Mouse (Mus musculus) heart, embryonic 16.5 days (tissue): ENCODE data around the gene Fbxl17. TPM values are rescaled to one million over a fixed set of nuclear protein-coding genes. Genes with fewer than 3 reads are reported as not detected.

Experiments
- ATAC-seq: fragments of 200-750 bp; cut with Nextera tagmentation; replicated peaks from 2 replicates; pipeline ENCODE4 v1.8.0; 2017; ENCODE audit warnings: moderate number of reproducible peaks; ENCODE audit not compliant: insufficient read depth, low FRiP score; ENCODE audit errors: extremely low read depth
- H3K27ac ChIP-seq: fragments of 300-500 bp; sonication (generic); 2 replicates; pipeline ENCODE4 v1.5.1; 2014; ENCODE audit warnings: mild to moderate bottlenecking, low read length, control low read depth, moderate library complexity
- H3K27me3 ChIP-seq: fragments of 300-500 bp; sonication (generic); 2 replicates; pipeline ENCODE4 v1.6.1; 2014; ENCODE audit warnings: low read length, mixed read lengths; ENCODE audit not compliant: control insufficient read depth, insufficient read depth
- H3K36me3 ChIP-seq: fragments of 300-500 bp; sonication (generic); 2 replicates; pipeline ENCODE4 v1.6.1; 2014; ENCODE audit not compliant: control insufficient read depth, insufficient read depth
- H3K4me1 ChIP-seq: fragments of 300-500 bp; sonication (generic); 2 replicates; pipeline ENCODE4 v1.6.1; 2014; ENCODE audit warnings: low read length, mixed read lengths; ENCODE audit not compliant: control insufficient read depth, insufficient read depth
- H3K4me2 ChIP-seq: fragments of 300-500 bp; sonication (generic); 2 replicates; pipeline ENCODE4 v1.6.1; 2014; ENCODE audit warnings: low read depth, mild to moderate bottlenecking, control low read depth, low read length
- H3K4me3 ChIP-seq: fragments of 300-500 bp; sonication (generic); 2 replicates; pipeline ENCODE4 v1.5.1; 2014; ENCODE audit warnings: mild to moderate bottlenecking, control low read depth, low read length
- H3K9ac ChIP-seq: fragments of 300-500 bp; sonication (generic); 2 replicates; pipeline ENCODE4 v1.6.1; 2014; ENCODE audit warnings: low read length, control low read depth
- H3K9me3 ChIP-seq: fragments of 300-500 bp; sonication (generic); replicated peaks from 2 replicates; pipeline ENCODE4 v1.6.1; 2016; ENCODE audit warnings: low read length; ENCODE audit not compliant: control insufficient read depth
- WGBS: fragments of 180-500 bp; shearing (Covaris S2); extraction: QIAGEN DNeasy Blood & Tissue Kit; methylation state at CpG from one replicate; pipeline ENCODE4 v1.1.7; 2014; 5-methylcytosine and 5-hydroxymethylcytosine counted together
- polyA plus RNA-seq: library from polyadenylated mRNA; unstranded; fragments of >200 nt; fragmentation: Nextera tagmentation; extraction: Ambion mirVana; gene quantifications from 2 replicates; pipeline ENCODE4 v1.2.1, GENCODE M21; 2015

Fbxl17 gene
- polyA plus RNA-seq, 1 experiment from 2014 or later: 14.3 TPM

DNA sequence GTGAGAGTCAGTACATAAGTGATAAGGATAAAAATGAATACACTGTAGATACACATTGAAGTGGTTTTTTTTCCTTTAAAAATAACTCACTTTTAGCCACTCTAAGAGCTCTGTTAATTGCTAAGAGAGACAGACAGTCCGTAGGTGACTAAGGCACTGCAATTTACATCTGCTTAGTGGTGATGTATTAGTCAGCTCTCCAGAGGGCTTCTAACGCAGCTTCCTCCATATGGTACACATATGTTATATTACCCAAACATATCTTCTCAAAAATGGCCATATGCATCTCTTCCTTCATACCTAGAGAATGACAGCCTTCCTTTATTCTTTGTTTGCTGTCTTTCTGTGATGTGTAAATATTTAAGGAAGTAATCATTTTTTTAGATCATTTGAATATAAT is 353.3 kb downstream of the Fbxl17 start:
- Histone ChIP-seq H3K9ac (no peak overlapping the region), H3K36me3 (no peaks in the 10 kb centered on the region), H3K9me3 (no peaks in the 10 kb centered on the region), H3K4me1 (peaks cover 14% of the 10 kb centered on the region), H3K27me3 (no peaks in the 10 kb centered on the region), H3K4me3 (no peak overlapping the region), H3K27ac (no peak overlapping the region; the same call in 1 of the 2 replicates), H3K4me2 (no peak overlapping the region)
- 28% methylated on average over 2 of the region's 2 CpGs for WGBS
- no peak for ATAC-seq

DNA sequence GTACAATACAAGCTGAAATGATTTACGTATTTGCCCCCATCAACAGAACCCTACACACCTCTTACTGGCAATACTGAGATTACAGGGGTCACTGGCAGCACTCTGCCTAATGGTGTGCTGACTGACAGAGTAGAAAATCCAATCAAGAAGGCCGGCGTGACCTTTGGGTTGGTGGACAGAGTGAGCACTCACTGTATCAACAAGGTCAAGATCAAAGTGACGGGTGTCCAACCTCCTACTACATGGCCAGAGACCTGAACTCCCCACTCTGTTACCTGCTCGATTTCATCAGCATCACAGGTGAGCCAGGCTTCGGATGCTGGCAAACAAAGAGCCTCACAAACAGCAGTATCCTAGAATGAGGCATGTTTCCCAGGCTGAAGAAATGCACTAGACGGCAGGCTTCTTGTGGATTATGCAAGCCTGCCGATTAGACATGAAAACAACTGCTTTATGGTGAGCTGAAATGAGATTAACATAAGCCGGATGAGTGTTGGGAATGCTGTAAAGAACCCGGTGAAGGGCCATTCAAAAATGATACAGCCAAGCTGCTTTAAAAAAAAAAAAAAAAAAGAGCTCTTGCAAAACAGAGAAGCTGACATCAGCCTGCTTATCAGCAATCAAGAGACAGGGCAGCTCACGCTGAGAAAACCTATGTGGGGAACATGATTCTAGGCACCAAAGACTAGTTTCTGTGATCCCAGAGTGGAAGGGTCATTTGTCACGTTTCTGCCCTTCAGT is 353.9 kb downstream of the Fbxl17 start:
- WGBS: 35% methylated on average over 12 of the region's 12 CpGs
- no peaks in the 10 kb centered on the region for H3K36me3 ChIP-seq
- H3K9ac ChIP-seq: no peak overlapping the region
- ATAC-seq: peak; percentile 23; the same call in 1 of the 2 replicates
- no peak overlapping the region for H3K4me2 ChIP-seq
- no peaks in the 10 kb centered on the region for H3K9me3 ChIP-seq
- no peak overlapping the region; the same call in 1 of the 2 replicates for H3K27ac ChIP-seq
- no peak overlapping the region for H3K4me3 ChIP-seq
- peaks cover 14% of the 10 kb centered on the region for H3K4me1 ChIP-seq
- no peaks in the 10 kb centered on the region for H3K27me3 ChIP-seq

DNA sequence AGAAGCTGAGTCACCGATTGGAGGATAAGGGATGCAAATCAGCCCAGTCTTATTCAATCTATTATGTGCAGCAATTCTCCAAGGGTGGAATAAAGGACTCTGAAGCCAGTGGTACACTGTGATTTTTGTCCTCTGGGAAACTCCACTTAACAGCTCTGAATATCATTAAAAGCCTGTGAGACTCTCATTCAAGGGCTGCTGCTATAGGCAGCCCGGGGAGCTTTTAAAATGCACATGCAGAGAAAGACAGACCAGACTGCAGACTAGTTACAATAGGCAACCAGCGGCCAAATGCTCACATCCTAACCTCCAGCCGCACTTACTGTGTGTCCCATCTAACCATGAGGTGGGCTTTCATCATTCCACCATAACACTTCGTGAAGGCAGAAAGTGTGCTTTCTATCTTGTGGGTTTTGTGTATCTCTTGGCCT is 354.5 kb downstream of the Fbxl17 start:
- Histone ChIP-seq H3K4me3 (no peak overlapping the region), H3K27ac (no peak overlapping the region), H3K36me3 (no peaks in the 10 kb centered on the region), H3K27me3 (no peaks in the 10 kb centered on the region), H3K9me3 (no peaks in the 10 kb centered on the region), H3K9ac (no peak overlapping the region), H3K4me1 (peaks cover 14% of the 10 kb centered on the region), H3K4me2 (no peak overlapping the region)
- ATAC-seq: no peak
- 70% methylated on average over 5 of the region's 5 CpGs for WGBS

DNA sequence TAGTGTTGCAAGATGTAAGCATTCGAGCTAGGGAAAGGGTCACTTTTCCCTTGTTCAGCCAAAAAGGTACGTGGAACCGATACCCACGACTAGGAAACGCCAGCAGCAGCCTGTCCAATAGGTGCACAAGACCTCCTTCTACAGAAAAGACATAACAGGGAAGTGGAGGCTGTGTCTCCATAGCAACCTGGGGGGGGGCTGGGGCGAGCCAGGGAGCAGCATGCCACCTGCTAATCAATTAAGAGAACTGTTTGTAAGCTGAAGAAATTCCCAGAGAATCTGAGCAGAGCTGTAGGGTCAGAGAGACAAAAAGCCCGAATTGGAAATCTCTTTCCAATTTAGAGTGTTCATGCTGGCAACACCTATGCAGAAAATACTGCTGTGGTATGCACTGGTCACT is 356.0 kb downstream of the Fbxl17 start:
- Histone ChIP-seq H3K9me3 (no peaks in the 10 kb centered on the region), H3K36me3 (no peaks in the 10 kb centered on the region), H3K27me3 (no peaks in the 10 kb centered on the region), H3K27ac (no peak overlapping the region), H3K4me2 (no peak overlapping the region), H3K4me1 (peaks cover 13% of the 10 kb centered on the region), H3K4me3 (no peak overlapping the region), H3K9ac (no peak overlapping the region)
- no peak for ATAC-seq
- 84% methylated on average over 7 of the region's 7 CpGs for WGBS

DNA sequence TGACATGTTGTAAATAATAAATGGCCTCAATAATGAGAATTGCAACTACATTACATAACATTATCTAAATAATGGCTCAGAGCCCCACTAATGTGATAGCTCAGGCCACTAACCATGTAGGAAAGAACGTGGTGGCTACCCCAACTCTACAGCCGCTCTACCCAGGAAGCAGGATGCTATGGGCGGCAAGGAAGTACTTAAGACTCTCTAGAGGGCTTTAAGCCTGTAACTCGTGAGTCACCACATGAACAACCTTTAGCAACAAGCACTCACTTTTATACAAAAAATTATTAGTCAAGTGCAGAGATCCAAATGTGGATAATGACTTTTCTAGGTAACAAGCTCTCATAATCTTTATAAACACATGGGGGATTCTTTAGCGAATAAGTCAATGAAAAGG is 365.0 kb downstream of the Fbxl17 start:
- Histone ChIP-seq H3K4me1 (peaks cover 6% of the 10 kb centered on the region), H3K27me3 (no peaks in the 10 kb centered on the region), H3K9me3 (peaks cover 5% of the 10 kb centered on the region), H3K4me2 (no peak overlapping the region), H3K36me3 (0 out of 2 replicates have a peak, but pooled peaks cover 4% of the 10 kb centered on the region), H3K4me3 (no peak overlapping the region), H3K9ac (no peak overlapping the region), H3K27ac (no peak overlapping the region)
- 81% methylated on average over 5 of the region's 5 CpGs for WGBS
- no peak for ATAC-seq

DNA sequence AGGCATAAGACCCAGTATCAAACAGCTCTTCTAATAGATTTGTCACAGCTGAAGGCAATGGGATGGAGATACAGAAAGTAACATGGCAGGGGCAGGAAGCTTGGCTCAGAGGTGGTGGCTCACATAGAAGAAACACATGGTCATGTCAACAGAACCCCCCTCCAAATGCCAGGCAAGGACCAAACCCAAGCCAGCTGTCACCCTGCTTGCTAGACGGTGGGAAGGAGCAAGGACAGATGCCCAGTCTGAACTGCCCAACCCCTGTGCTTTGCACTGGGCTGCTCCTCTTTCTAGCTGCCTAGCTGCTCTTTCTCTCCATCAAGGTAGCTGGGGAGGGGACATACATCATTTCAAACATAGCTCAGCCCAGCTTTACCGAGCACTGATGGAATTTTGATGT is 377.4 kb downstream of the Fbxl17 start:
- Histone ChIP-seq H3K27me3 (no peaks in the 10 kb centered on the region), H3K4me3 (no peak overlapping the region), H3K36me3 (peaks cover 8% of the 10 kb centered on the region), H3K27ac (no peak overlapping the region), H3K9me3 (no peaks in the 10 kb centered on the region), H3K4me2 (no peak overlapping the region), H3K9ac (no peak overlapping the region), H3K4me1 (peaks cover 3% of the 10 kb centered on the region; the same call in 1 of the 2 replicates)
- WGBS: 61% methylated on average over 2 of the region's 2 CpGs
- no peak for ATAC-seq

- WGBS: 74% methylated on average over 3 of the region's 3 CpGs
- Histone ChIP-seq H3K9ac (no peak overlapping the region), H3K27me3 (no peaks in the 10 kb centered on the region), H3K36me3 (peaks cover 4% of the 10 kb centered on the region; the same call in 1 of the 2 replicates), H3K4me3 (no peak overlapping the region), H3K4me1 (peaks cover 3% of the 10 kb centered on the region; the same call in 1 of the 2 replicates), H3K27ac (no peak overlapping the region), H3K9me3 (no peaks in the 10 kb centered on the region), H3K4me2 (no peak overlapping the region)
- ATAC-seq: no peak
These were observed 380.1 kb downstream of the Fbxl17 start for GRCm38 (mm10) chr17:63119701-63120100.

- Histone ChIP-seq H3K27me3 (no peaks in the 10 kb centered on the region), H3K27ac (no peak overlapping the region), H3K4me3 (no peak overlapping the region), H3K4me2 (no peak overlapping the region), H3K9ac (no peak overlapping the region), H3K4me1 (peaks cover 3% of the 10 kb centered on the region; the same call in 1 of the 2 replicates), H3K9me3 (no peaks in the 10 kb centered on the region), H3K36me3 (peaks cover 4% of the 10 kb centered on the region; the same call in 1 of the 2 replicates)
- WGBS: 59% methylated on average over 7 of the region's 7 CpGs
- no peak for ATAC-seq
These were observed 380.7 kb downstream of the Fbxl17 start for GRCm38 (mm10) chr17:63119077-63119476.

DNA sequence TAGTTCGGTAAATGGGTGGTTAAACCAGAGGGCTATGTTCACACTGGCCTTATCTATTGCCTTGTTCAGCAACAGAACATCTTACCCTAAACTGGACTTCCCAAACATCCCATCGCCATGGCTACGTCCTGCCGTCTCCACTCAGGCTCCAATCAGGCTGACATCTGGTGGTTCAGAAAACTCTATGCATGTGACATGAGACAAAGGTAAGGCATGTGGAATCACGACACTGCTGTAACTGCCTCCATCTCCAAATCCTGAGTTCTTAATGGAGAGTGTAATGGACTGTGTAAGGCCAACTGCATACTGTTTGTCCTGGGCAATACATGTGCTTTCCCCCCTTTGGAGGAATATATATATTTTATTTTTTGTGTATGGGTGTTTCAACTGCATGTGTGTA is 382.7 kb downstream of the Fbxl17 start:
- Histone ChIP-seq H3K9ac (no peak overlapping the region), H3K9me3 (no peaks in the 10 kb centered on the region), H3K36me3 (no peaks in the 10 kb centered on the region), H3K27me3 (no peaks in the 10 kb centered on the region), H3K4me1 (peaks cover 3% of the 10 kb centered on the region; the same call in 1 of the 2 replicates), H3K4me3 (no peak overlapping the region), H3K4me2 (no peak overlapping the region), H3K27ac (no peak overlapping the region)
- 81% methylated on average over 5 of the region's 5 CpGs for WGBS
- no peak for ATAC-seq
